Mouse (Mus musculus): ENCODE data around the gene Ctdspl.

Gene Ctdspl

DNA sequence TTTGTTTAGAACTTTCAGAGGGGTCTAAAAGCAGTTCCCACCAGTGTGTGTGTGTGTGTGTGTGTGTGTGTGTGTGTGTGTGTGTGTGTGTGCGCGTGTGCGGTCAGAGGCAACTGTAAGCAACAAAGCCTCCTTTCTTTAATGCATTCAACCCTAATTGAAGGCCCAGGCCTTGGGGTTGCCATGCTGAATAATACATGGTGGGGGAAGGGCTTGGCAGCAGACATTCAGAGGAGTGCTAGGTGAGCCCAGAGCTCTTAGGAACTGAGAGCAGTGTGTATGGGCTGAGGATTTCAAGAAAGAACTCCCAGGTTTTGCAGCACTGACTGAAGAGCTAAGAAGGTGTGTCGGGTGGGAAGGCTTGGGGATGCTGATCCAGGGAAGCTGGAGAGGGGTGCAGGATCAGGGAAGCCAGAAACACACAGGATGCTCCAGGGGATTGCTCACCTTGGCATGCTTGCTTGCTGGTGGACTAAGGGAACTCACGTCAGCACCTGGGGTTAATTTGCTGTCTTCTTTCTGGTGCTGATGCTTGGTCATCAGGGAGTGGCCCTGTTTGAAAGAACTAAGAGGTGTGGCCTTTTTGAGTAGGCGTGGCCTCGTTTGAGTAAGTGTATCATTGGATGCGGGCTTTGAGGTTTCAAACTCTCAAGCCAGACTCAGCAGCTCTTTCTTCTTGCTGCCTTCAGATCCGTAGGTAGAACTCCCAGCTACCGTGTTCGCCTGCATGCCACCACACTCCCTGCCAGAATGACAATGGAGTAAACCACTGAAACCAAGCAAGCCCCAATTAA, 62.7 kb downstream of the Ctdspl start:
- DNase-seq (ENCODE audit: low spot score in 2 of 2) = no peak

DNA sequence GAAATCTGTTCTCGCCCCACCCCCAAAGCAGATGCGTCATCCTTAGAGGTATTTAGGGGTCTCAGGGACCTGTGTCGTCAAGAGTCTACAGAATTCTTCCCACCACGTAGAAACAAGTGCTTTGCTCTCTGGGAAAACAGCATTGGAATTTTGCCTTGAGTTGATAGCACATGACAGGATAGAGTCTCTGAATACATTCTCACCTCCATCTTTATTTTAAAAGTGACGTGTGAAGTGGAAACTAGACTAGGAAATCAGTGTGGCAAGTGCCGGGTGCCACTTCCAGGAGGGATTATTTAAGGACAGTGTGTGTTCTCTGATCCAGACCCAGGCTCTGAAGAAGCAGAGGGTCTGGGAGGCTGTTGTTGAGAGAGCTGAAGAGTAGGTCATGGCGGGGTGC, 64.2 kb downstream of the Ctdspl start:
- no peak for DNase-seq (ENCODE audit: low spot score in 2 of 2)

DNA sequence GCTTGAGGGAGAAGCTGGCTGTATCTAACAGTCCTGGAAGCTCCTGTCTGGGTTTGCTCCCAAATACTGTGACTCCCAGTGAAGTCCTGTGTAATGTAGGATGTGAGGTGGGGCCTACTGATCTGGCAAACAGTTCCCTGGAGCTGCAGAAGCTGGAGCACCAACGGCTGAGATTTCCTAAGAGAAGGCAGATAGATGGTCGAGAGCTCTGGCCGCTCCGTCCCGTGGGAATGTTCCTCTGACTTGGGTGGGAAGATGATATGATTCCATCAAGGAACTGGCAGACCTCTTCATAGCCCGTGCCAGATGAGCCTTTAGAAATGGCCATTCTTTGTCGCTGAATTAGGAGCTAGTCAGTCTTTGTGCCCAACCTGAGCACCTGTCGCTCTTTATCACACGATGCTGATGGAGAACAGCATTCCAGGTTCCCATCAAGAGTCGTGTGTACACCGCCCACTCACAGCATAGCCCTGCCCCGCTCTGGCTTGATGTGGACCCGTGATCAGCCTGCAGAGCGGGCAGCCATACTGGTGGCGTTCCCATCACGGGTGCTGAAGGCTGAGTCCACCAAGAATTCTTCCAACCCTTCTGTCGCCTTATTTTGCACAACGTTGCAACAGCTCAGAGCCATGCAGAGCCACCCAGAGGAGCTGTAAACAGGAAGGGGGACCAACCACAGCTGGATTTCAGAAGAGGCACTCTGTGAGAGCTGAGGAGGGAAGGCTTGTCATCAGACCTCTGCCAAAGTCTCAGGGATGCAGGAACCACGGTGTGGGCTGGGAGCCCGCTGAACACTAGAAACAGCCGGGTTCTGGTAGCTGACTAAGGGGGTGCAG, 65.7 kb downstream of the Ctdspl start:
- no peak for DNase-seq (ENCODE audit: low spot score in 2 of 2)

DNA sequence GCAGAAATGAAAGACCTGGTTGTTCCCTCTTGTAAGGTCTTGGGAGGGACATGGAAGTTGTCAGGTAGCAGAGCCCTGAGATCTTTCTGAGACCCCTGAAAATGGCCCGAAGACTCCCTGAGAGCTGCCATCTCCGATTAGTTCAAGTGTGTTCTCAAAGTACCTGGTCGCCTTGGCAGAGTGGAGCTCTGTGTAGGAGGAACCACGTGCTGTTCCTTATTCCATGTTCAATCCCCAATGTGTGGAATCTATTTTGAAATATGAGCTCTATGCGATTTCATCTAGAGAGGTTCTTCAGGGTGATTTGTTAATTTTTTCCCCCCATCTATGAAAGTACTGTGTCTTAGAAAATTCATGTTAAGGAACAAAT, 66.3 kb downstream of the Ctdspl start:
- no peak for DNase-seq (ENCODE audit: low spot score in 2 of 2)

DNA sequence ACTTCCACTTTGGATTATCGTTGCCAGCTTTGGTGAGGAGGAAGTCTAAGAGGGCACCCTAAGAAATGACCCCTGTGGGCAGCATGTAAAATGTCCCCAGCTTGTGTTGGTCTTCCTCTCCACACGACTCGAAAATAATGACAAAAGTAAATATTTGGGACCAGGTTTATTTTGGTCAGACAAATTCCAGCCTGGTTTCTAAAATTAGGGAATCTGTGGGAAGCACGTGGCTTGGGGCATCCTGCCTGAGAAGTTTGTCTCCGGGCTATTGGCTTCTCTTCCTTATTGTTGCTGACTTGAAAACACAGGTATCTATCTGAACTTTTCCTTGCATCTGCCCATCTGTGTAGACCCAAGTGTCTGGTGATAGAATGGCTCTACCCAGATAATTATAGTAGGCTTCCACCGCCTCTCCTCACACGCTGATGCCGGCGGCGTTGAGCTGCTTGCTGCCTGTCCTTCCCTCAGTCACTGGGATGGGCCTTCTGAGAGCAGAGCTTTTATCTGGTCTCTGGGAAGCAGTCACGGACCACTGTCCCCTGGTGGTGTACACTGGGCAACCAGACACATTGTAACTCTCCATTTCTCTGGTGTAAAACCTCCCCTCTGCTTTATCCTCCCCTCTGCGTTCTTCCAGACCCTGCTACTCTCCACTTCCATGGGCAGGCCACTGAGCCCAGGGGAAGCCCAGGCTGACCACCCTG, 68.4 kb downstream of the Ctdspl start:
- DNase-seq (ENCODE audit: low spot score in 2 of 2) = peak in 1 of 2 experiments; percentile 35

DNA sequence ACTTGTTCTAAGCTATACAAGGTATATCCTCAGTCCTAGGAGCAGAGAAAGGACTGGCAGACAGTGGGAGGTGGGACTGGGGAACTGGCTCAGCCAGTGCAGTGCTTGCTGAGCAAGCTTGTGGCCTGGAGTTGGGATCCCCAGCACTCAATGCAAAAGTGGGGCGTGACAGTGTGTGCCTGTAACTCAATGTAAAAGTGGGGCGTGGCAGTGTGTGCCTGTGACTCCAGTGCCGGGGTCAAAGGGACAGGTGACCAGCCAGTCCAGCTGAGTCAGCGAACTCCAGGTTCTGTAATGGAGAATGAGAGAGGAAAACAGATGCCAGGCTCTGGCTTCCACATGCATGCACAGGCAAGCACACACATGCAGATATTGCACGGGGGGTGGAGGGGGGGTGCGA, 69.3 kb downstream of the Ctdspl start:
- no peak for DNase-seq (ENCODE audit: low spot score in 2 of 2)

DNA sequence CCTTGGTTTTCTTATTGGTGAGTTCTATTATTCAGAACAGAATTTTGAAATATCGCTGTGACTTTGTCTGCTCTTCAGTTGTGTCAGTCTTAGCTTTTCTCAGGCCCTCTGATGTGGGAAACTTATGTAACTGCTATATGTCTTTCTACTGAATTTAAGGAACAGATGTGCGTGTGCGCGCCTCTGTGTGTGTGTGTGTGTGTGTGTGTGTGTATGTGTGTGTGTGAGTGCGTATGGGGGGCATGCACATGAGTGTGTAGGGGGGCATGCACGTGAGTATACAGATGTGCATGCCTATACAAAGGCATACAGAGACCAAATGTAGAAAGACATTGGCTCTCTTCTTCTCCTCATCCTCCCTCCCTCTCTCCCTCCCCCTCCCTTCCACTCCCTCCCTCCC, 71.0 kb downstream of the Ctdspl start:
- no peak for DNase-seq (ENCODE audit: low spot score in 2 of 2)

DNA sequence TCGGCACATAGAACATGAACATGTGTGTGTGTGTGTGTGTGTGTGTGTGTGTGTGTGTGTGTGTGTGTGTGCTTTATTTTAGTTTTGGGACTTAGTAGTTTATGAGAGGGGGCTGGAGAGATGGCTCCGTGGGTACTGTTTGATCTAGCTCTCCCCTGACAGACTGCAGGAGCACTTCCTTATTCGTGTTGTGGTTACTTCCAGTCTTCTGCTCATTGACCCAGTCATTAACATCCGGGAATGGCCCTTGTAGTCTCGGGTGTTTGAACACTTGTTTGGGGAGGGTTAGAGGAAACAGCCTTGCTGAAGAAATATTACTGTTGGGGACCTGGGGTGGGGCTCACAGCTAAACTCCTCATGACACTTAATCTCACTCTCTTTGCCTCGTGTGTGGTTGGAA, 73.9 kb downstream of the Ctdspl start:
- DNase-seq (ENCODE audit: low spot score in 2 of 2) = no peak

DNA sequence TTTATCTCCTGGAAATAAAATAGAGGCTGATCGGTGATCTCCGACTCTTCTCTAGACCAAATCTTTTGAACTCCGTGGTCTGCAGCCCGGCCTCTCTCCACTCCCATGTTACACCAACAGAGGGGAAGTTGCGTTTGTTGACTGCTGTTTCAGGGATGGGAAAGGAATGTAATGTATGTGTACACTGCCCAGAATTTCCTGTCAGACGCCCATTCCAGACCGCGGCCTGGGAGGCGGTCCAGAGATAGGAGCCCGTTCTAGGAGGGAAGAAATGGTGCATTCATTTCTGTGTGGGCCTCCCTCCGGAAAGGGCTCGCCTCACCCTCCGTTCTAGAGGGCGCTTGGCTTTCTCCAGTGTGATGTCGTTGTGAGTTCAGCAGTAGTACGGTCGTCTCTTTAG, 76.0 kb downstream of the Ctdspl start:
- DNase-seq (ENCODE audit: low spot score in 2 of 2) = peak; percentile 38 to 41

DNA sequence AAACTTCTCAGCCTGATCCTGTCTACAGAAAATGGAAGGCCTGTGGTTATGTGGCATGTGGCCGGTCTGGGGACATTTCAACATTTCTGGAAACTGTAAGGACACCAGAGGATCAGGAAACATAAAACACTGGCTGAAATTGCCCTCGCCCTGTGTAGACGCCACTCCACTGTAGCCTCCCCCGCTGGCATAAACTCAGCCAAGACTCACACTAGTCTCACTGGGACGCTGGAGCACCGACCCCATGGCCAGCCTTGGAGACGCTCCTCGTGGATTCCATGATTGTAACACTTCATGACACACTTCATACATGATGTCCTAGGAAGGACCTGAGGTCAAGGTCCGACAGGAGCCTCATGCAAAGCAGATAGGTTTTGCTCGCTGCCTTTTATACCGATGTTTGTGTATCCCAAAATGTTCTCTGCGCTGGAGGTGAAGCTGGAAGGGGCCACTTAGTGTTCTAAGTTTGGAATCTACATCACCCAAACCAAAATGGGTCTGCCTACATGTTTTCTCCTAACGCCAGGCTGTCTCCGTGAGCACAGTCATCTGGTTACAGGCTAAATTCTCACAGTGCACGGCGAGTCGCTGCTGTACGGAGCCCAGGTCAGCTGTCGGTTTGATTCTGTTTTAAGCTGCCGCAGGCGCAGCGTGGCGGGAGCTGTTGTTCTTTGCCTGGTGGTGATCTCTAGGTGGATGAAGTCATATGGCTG, 77.9 kb downstream of the Ctdspl start:
- DNase-seq (ENCODE audit: low spot score in 2 of 2) = no peak

DNA sequence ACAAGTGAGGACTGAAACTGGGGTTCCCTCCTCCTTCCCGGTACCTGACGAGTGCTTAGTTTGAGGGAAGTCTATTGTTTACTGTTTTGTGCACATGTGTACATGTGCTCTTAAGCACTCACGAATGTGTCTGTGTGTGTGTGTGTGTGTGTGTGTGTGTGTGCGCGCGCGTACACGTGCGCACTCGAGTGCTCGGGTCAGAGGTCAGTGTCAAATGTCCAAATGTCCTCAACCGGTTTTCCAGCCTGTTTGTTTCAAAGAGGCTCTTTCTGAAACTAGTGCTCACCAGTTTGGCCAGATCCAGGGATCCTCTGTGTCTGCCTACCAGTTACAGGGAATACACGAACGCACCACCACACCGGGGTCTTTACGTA, 78.4 kb downstream of the Ctdspl start:
- DNase-seq (ENCODE audit: low spot score in 2 of 2) = no peak

DNA sequence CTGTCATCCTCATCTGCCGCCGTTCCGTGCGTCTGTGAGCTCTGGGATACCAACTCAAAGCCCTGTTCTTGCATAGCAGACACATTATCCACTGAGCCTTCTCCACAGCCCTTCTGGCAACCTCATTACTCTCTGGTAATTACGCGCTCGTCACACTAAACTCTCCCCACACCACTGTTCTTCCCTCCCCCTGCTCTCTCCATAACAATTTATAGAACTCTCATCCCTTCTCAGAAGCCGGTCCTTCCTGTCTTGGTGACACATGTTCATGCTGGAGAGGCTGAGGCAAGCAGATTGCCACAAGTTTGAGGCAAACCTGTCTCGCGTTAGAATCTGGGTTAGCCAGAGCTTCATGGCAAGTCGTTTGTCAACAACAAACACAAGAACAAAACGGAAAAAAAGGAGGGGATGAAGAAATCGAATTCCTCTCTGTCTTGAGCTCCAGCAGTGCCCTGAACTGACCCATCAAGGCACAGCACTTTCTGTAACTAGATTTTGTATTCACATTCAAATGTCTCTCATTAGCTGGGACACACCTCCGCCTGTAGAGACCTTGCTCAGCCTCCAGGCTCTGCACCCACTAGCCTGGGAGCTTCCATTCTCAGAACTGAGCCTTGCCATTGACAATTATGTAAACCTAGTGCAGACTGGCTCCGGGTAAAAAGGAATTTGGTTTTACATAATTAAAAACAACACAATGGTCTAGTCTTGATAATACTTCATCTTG, 79.2 kb downstream of the Ctdspl start:
- DNase-seq (ENCODE audit: low spot score in 2 of 2) = no peak

DNA sequence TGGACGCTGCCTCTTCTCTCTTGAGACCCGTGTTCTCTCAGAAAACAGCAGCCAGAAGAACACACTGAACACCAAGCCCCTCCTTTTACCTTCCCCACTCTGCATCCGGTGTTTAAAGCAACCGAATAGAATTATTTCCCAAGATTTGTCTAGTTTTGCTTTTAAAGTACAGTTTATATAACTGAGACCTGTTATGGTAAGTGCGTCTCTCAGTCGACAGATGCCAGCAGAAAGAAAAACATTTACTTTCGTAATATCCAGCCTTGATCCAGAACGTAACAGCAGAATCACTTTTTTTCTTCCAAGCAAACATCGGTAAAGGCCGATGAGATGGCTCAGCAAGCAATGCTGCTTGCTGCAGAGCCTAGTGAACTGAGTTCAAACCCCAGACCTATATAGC, 81.0 kb downstream of the Ctdspl start:
- DNase-seq (ENCODE audit: low spot score in 2 of 2) = no peak

DNA sequence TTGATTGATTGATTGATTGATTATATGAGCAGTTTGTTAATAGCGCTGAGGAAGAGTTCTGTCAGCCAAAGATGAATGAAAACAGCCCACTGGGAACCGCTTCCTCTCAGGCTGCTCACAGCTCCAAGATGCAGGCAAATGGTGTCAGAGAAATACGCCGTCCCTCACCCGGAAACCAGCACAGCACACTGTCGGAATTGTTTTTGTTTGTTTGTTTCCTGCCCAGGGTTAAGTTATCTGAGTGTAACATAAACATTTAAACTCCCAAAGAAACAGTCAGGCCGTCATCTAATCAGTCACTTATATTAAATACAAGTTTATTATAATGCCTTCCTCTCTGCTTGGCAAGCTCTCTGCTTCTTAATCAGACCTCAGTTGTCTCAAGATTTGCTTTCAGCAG, 82.6 kb downstream of the Ctdspl start:
- no peak for DNase-seq (ENCODE audit: low spot score in 2 of 2)

DNA sequence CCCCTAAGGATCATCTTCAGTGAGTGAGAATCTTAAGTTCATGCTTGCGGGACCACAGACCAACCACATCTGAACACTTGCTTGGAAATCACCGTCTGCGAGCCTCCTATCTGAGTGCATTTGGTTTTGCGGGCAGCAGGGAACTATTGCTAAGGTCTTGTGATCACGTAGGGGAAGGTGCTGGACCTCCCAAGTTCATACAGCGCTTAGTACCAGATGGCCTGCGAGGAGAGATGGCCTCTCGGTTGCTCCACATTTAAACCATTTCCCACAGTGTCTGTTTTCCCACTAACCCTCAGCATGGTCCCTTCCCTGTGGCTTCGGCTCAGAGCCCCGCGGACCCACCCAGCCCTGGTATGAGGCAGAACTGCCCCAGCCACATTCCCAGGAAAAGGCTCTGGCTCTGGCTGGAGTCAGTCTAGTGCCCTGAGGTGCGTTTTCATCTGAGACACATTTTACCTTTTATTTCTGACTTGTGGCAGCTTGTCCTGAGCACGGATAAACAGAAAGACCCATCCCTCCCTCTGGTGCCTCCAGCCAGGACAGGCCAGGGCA, 84.0 kb downstream of the Ctdspl start:
- DNase-seq (ENCODE audit: low spot score in 2 of 2) = no peak

DNA sequence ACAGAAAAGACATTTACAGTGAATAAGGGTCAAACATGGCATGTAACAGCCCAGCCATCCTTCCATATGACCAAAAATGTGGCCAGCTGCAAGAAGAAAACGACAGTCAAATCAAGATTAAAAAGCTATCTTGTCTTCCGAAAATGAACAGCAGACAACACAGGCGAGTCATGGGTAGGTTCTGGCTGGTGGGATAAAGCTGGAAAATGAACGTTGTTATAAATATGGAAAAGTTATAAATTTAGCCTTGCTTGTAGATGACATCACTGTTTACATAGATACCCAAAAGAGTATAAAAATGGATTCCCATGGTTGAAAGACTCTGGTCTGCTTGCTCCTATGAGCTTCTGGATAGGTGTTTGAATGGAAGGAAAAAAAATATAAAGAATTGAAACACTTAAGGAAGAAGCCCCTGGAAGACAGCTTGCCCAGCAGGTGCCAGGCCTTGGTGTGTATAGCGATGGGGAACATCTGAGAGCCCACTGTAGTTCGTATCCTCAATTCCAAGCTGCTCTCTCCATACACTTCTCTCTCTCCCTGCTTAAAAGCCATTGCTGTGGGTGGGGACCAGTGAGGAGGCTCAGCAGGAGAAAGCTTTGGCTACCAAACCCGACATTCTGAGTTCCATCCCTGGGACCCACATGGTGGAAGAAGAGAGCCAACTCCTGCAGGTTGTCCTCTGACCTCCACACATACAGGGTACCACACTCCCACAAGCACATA, 90.7 kb downstream of the Ctdspl start:
- no peak for DNase-seq (ENCODE audit: low spot score in 2 of 2)

DNA sequence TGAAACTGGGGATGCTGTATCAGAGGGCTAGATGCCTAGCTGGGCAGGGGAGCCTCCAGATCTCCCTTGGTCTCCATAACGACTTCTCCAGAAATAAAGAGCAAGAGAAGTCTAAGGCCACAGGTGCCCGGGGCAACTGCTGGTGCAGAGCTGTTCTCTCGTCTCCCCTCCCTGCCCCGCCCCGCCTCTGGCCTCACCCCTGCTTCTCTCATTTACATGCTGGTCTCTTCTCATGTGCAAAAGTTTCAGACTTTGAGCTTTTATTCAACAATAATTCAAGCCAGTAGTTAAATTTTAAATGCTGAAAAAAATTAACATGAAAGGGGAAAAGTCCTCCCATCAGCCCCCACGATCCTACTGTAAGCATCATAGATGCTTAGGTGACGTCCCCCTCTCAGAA, 95.5 kb downstream of the Ctdspl start:
- no peak for DNase-seq (ENCODE audit: low spot score in 2 of 2)

DNA sequence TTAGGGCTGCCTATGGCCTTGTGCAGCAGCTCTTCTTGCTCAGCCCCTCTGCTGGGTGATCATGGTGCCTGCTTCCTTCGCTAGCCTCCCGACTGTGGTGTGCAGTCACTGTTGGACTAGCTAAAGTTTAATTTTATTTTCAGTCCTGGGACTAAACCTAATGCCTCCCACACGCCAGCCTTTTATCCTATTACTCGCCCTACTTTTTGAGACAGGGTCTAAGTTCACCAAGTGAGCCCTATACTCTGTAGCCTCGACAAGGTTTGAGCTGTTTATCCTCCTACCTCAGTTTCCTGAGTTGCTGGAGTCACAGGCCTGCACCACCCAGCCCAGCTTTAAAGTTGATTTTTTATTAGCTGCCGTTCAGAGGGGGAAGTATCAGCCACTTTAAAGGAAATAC, 99.0 kb downstream of the Ctdspl start:
- no peak for DNase-seq (ENCODE audit: low spot score in 2 of 2)

DNA sequence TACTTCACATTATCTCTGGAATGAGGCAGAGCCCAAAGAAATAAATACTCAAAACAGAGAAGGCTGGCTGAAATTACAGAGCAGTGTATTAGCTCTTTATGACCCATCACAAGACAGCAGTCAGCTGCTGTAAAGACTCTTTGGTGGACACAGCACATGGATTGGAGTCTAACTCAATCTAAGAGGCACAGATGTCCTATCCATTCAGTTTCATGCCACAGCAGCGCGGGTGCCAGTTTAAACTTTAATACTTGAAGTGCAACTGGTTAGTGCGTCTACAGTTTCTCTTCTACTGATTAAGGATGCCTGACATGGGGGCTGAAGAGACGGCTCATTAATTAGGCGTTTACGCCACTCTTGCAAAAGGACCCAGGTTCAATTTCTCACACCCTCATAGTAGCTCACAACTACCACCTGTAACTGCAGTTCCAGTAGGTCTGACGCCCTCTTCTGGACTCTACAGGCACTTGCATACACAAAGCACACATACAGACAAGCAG, 99.6 kb downstream of the Ctdspl start:
- no peak for DNase-seq (ENCODE audit: low spot score in 2 of 2)

DNA sequence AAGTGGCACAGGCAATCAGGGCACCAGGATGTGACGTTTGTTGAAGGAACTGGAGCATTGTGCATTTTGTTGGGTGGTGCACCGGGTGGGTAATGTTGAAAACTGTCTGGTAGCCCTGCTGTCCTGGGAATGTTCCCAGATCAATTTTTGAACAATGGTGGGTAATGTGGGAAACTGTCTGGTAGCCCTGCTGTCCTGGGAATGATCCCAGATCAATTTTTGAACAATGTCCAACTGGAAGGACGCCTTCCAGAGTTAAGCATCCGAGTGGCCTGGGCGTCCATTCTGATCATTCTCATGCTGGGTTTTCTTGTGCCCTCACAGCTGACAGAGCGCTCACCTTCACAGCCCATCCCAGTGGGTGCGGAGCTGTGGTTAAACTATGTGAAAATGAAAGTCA, 101.1 kb downstream of the Ctdspl start:
- DNase-seq (ENCODE audit: low spot score in 2 of 2) = no peak

Measured in heart, adult 9 months (tissue).